Mouse (Mus musculus) brown adipose tissue, adult 24 weeks (tissue): ENCODE results near the gene Elk4. TPM values are rescaled to one million over a fixed set of nuclear protein-coding genes. Genes with fewer than 3 reads are reported as not detected.
A peak's percentile ranks its signal among the peaks of the same experiment; 100 is the strongest.

Source experiments
- H3K27ac ChIP-seq: fragments of 200-500 bp; replicated peaks from 2 replicates; pipeline ENCODE4 v1.5.1; 2012; ENCODE audit warnings: low read depth, mild to moderate bottlenecking, low read length
- H3K4me1 ChIP-seq: fragments of 200-500 bp; 2 replicates; pipeline ENCODE4 v1.6.1; 2012; ENCODE audit warnings: low read length, mixed read lengths; ENCODE audit not compliant: control insufficient read depth, insufficient read depth, insufficient read length
- H3K4me3 ChIP-seq: fragments of 200-500 bp; 2 replicates; pipeline ENCODE4 v1.5.1; 2012; ENCODE audit warnings: low read depth, mild to moderate bottlenecking, low read length, moderate library complexity; ENCODE audit not compliant: insufficient read depth
- polyA plus RNA-seq: library from polyadenylated mRNA; stranded (reverse); fragments of >200 nt; gene quantifications from 2 replicates; pipeline ENCODE4 v1.2.4, GENCODE M21; 2012; ENCODE audit not compliant: missing spikeins, insufficient read depth, insufficient read length

Elk4 gene
- polyA plus RNA-seq, 1 experiment, result 38.8 TPM

DNA sequence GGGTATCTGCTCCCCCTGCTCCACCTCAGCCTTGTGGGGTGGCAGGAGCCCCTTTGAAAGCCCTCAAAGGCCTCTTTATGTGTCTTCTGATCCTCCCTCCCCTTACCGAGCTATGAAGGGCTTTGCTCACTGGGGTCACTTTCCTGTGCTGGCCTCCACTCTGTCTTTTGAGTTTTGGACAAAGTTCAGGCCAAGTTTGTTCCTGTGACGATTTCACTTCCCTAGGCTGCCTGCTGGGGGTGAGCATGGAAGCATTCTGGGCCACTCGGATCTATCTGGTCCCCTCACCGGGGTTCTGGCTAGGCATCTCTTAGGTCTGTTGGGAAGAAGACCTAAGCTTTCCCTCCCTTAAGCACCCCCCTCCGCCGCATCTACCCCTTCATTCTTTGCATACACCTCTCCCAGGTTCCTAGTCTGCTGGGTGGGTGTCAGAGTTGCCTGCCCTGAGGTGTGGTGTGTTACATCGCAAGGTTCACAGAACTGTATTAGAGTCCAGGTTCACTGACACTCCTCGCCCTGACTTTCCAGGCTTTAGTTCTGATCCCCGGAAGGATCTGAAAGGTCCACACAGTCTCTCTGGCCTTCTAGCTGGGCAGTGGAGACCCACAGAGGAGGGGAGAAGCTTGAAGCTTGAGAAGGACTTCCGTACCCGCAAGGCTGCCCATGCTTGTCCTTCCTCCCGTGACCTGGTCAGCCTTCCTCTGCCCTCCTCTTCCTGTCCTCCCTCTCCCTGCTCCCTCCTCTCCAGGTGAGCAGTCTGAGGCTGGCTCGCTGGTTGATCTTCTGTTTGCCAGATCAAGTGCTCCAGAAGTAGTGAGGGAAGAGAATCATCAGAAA is 34.7 kb upstream of the Elk4 start:
- no peak overlapping the region for H3K27ac ChIP-seq
- no peak overlapping the region for H3K4me3 ChIP-seq
- no peaks in the 10 kb centered on the region for H3K4me1 ChIP-seq

- no peaks in the 10 kb centered on the region for H3K4me1 ChIP-seq
- H3K4me3 ChIP-seq, result no peak overlapping the region
- H3K27ac ChIP-seq, result no peak overlapping the region
Measured at GRCm38 (mm10) chr1:131973991-131974390, 33.4 kb upstream of the Elk4 start.

DNA sequence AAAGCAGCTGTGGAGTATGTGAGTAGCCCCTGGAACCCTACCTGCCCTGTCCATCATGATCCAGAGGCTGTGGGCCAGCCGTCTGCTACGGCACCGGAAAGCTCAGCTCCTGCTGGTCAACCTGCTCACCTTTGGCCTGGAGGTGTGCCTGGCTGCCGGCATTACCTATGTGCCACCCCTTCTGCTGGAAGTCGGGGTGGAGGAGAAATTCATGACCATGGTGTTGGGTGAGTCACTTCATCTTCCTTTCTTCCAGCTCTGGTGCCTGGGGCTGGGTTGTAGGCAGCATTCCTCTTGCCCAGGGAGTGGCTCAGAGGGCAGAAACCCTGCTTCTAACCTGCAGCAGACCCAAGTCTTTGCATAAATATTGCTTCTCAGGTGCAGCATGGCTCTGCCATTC is 30.5 kb upstream of the Elk4 start:
- Histone ChIP-seq H3K4me1 (no peaks in the 10 kb centered on the region), H3K27ac (no peak overlapping the region), H3K4me3 (no peak overlapping the region)

- H3K27ac ChIP-seq, result no peak overlapping the region
- H3K4me1 ChIP-seq, result no peaks in the 10 kb centered on the region
Measured at GRCm38 (mm10) chr1:131980471-131980870, 26.9 kb upstream of the Elk4 start.

GRCm38 (mm10) chr1:131981378-131982013 is 25.9 kb upstream of the Elk4 start:
- no peak overlapping the region for H3K4me3 ChIP-seq
- no peaks in the 10 kb centered on the region for H3K4me1 ChIP-seq
- no peak overlapping the region for H3K27ac ChIP-seq

More at GRCm38 (mm10) chr1:131980471-131980870, 26.9 kb upstream of the Elk4 start:
- H3K4me3 ChIP-seq, result no peak overlapping the region

- Histone ChIP-seq H3K4me1 (peaks cover 3% of the 10 kb centered on the region; the same call in 1 of the 2 replicates), H3K4me3 (no peak overlapping the region)
Measured at GRCm38 (mm10) chr1:131982907-131983306, 24.5 kb upstream of the Elk4 start.

GRCm38 (mm10) chr1:131983806-131984205 is 23.6 kb upstream of the Elk4 start:
- Histone ChIP-seq H3K4me1 (peaks cover 5% of the 10 kb centered on the region; the same call in 1 of the 2 replicates), H3K4me3 (no peak overlapping the region), H3K27ac (no peak overlapping the region)

More at GRCm38 (mm10) chr1:131982907-131983306, 24.5 kb upstream of the Elk4 start:
- H3K27ac ChIP-seq, result no peak overlapping the region

GRCm38 (mm10) chr1:131987432-131987831 is 20.0 kb upstream of the Elk4 start:
- Histone ChIP-seq H3K4me3 (no peak overlapping the region), H3K4me1 (peaks cover 18% of the 10 kb centered on the region), H3K27ac (peak overlapping the region; percentile 32; the same call in 1 of the 2 replicates)

DNA sequence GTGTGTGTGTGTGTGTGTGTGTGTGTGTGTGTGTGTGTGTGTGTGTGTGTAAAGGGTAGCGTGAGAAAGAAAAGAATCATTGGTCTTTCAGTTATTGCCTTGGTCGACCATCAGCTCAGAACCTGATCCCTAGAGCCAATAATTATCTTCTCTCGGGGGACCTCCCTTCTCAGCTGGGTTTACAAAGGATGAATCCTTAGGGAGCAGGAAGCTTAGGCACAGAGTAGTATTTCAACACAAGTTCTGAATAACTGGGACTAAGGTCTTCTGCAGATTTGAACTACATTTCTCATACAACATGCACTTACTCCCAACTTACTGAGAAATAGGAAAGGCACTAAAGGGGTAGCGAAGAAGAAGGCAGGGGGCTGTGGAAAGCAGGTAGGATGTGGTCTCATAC is 17.9 kb upstream of the Elk4 start:
- H3K27ac ChIP-seq, result peak overlapping the region; percentile 85
- H3K4me1 ChIP-seq, result peaks cover 25% of the 10 kb centered on the region
- H3K4me3 ChIP-seq, result no peak overlapping the region

DNA sequence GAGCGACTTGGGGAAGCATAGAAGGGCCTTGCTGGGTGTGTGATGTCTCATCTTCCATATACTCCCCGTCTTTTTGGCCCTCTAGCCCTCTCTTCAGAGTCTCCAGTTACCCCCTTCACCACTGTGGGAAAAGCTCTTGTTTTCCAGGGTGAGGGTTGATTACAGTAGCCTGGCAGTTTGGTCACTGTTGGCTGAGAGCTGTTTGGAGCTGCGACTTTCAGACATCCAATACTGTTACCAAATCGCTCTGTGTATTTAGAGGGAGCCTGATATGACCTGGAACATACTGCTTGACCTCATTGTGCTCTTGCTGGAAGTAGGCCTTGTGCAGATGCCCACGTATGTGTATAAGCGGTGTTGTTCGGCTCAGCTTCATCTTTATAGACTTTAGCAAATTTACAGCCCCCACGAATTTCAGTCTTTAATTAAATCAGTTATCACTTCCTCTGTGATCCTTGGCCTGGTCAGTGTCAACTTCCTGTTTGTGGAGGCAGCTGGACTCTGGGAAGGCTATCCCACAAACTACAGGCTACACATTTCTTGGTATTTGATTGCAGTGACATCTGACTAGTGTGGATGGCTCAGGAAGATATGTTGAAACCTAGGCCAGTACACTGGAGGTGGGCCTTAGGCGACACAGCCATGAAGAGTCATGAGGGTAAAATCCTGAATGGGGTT is 17.2 kb upstream of the Elk4 start:
- Histone ChIP-seq H3K27ac (peak overlapping the region; percentile 80), H3K4me3 (no peak overlapping the region), H3K4me1 (peaks cover 25% of the 10 kb centered on the region)

- Histone ChIP-seq H3K4me3 (no peak overlapping the region), H3K27ac (peak overlapping the region; percentile 46; the same call in 1 of the 2 replicates), H3K4me1 (peaks cover 22% of the 10 kb centered on the region)
Measured at GRCm38 (mm10) chr1:131992561-131993001, 14.8 kb upstream of the Elk4 start.

DNA sequence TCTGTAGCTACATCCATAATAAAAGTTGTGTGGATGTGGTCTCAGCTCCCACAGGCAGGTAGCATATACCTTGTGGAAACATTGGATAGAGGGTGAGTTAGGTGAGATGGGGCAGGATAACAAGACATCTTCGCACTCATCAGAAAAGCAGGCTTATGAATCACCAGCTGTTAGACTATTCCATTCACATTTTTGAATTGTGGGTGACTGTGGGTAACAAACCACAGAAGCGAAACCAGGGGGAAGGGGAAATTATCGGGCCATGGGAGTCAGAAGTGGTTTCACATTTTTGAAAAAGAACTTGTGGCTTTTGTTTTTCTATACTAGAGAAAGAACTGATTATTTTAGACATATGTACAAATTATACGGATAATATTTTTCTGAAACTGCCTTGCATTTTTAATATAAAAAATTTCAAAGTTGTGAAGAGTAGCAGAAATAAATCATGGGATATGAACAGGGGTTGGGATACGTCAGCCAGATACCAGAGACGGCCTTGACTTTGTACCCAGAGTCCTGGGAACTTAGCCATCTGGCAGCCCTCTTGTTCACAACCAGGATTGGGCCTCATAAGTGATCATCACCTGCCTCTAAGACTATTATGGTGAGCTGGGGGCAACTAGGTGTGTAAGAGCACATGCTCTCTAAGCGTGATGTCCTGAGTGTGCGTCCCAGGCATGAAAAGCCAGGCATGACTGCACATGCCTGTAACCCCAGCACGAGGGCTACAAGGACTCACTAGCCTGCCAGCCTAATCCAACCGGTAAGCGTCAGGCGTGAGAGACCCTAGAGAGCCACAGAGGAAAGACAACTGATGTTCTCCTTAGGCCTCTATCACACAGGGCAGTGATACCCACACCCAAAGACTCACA is 14.0 kb upstream of the Elk4 start:
- peaks cover 20% of the 10 kb centered on the region for H3K4me1 ChIP-seq
- H3K27ac ChIP-seq, result peak overlapping the region; percentile 64

DNA sequence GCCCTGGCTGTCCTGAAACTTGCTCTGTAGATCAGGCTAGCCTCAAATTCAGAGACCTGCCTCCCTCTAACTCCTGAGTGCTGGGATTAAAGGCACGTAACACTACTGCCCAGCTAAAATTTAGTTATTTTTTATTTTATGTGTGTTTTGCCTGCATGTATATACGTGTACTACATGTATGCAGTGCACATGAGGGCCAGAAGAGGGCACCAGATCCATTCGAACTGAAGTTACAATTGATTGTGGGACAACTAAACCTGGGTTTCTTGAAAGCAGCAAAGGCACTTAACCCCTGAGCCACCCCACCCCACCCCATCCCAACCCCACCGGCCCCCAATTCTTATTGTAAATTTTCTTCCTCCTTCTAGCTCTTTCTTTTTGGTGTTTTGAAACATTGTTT is 12.3 kb upstream of the Elk4 start:
- Histone ChIP-seq H3K4me1 (peaks cover 15% of the 10 kb centered on the region), H3K27ac (no peak overlapping the region), H3K4me3 (no peak overlapping the region)

More for the DNA sequence above, 14.0 kb upstream of the Elk4 start:
- no peak overlapping the region for H3K4me3 ChIP-seq

GRCm38 (mm10) chr1:132000506-132000905 is 6.9 kb upstream of the Elk4 start:
- Histone ChIP-seq H3K4me1 (peaks cover 8% of the 10 kb centered on the region), H3K4me3 (no peak overlapping the region), H3K27ac (no peak overlapping the region)
